Mouse (Mus musculus): ENCODE measurements around the gene Lrmda.
"Not testable (repeated sequence)": the region's sequence is repeated elsewhere in the genome, so short reads cannot be mapped to it uniquely, and the experiment has no call there.

The Lrmda gene

DNA sequence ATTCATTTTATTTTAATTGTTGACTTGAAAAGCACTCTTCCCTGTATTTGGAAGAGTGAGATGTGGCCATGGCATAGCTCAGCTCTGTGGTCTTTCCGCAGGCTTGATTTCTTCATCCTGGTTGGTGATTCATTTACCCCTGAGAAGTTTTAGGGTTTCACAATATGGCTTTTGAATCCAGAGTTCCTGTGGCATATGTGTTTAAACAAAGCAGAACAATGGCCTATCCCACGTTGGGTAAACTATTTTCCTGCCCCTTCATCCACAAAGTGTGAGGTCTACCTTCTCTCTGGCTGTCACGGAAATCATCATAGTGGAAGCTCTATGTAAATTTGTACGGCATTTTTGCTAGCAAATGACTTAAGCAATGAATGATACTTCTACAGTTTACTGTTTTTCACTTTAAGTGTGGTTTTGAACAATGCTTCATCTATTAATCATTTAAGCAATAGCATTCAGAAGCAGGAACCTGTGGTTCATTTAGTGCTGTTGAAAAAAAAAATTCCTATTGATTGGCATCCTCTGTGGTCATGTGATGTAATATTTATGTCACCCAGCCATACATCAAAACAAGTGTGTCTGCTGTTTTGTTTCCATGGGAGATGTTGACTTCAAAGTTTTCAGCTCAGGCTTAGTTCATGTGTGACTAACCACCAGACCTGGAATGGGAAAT is 567.9 kb downstream of the Lrmda start:
- DNase-seq (ENCODE audit: low read depth) = no peak

DNA sequence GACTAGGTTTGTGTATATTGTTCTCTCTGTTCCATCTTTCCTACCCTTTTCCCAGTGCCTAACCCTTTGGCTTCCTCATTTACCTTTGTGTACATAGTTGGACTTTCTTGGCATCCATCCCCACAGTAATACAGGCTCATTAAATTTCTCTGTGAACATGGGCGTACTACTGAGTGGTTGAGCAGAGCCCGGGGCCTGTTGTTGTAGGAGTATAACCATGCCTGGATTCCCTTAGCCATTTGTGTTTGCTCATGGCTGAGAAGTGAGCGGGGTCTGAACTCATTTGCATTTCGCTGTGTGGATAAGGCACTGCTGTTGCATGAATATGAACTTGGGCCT is 568.4 kb downstream of the Lrmda start:
- DNase-seq (ENCODE audit: low read depth) = no peak

DNA sequence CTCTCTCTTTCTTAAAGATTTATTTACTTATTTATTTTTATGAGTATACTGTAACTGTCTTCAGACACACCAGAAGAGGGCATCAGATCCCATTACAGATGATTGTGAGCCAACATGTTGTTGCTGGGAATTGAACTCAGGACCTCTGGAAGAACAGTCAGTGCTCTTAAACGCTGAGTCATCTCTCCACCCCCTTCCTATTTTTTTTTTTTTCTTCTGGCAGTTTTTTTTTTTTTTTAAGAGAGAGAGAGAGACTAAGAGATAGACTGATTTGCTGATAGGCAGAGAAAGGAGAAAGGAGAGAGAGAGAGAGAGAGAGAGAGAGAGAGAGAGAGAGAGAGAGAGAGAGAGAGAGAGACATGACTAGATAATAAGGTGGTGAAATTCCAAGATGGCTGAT is 568.9 kb downstream of the Lrmda start:
- not testable (repeated sequence) for DNase-seq (ENCODE audit: low read depth)

DNA sequence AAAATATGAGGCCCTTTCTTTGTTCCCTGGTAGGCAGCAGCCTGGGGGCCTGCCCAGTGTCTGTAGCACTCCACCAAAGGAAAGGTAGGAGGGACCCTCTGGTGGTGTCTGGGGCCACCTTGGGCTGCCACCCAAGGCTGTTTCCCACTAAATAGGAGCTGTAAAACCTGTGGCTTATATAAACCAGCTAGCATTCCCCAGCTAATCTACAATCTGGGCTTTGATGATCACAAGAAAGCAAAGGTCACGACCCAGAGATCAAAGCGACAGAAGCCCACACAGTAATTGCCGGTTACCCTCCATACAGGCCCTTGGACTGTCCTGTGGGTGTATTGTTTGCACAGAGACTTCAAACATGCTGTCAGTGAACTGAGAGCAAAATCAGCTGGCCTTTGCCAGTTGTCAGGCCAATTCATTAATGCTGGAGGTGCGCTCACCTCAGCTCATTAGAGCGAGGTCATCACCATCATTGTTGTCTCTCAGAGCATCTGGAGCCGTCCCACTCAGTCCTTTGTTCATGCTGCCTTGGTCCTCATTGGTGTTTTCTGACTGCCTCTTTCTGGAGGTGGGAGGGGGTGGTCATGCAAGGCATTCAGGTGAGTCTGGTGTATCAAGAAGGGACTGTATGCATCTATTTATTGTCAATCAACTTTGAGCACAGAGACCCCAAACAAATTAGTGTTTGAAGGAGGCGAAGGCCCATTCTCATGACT is 570.1 kb downstream of the Lrmda start:
- DNase-seq (ENCODE audit: low read depth) = no peak

DNA sequence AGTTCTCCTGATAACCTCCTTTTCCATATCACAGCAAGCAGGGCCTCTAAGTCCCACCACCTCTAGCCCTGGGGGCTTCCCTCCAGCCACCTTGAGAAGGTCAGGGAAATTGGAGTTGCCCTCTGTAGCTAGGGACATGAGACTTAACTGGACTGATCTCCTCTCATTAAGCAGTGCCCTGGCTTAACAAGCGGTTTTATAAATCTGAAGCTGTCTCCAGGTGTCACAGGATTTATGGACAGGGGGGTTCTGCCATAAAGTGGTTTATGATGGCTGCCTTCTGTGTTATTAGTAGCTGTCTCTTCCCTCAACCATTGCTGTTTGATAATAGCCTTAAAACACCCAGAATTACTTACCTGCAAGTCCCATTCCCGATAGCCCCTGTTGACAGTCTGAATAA is 571.7 kb downstream of the Lrmda start:
- no peak for DNase-seq (ENCODE audit: low read depth)

DNA sequence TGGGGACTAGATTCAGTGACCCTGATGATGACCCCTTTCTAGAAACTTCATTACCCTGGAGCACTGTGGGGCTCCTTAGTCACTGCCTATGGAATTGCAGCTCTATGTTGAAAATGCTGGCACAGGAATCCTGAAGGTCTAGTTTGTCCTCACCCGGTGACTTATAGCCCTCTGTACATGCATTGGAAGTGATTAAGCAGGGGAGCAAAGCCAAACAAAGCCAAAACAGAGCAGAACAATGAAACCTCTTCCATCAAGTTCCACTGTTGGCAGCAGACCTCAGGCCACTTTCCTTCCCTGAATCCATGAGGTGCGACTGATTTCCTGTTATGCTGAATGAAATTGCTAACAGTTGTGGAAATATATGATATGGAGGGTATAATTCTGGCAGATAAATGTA is 578.0 kb downstream of the Lrmda start:
- no peak for DNase-seq (ENCODE audit: low read depth)

DNA sequence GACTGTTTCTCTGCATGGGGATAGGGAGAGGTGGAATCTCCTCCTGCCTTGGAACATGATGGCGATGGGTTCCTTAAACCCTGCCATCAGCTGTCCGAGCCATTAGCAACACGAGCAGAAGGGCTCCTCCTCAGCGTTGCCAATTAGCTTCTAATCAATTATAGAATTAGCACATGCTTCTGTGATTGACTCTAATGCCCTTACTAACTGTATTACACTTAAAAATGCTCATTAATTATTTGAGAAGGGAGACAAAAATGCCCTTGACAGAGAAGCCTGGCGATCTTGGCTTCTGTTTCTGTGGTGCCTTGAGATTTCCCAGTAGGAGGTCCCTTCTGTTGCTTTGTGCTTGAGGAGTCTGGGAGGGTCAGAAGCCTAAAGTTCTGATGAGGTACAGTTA is 579.1 kb downstream of the Lrmda start:
- no peak for DNase-seq (ENCODE audit: low read depth)

DNA sequence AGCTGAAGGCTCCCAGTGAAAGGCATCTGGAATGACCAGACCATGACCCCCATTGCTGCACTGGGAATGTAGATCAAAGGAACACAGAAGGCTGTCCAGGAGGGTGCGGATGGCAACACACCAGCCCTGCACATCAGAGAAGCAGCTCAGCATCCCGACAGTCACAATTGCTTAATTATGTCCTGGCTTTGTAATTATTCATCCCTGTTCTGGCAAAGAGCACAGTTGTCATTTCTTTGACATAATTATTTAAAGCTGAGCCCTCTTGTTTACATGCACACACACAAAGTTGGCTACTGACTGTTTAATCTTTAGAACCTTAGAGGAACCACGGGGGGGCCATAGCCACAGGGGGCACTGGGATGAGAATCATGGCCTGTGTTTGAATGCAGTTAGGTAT is 580.7 kb downstream of the Lrmda start:
- no peak for DNase-seq (ENCODE audit: low read depth)

DNA sequence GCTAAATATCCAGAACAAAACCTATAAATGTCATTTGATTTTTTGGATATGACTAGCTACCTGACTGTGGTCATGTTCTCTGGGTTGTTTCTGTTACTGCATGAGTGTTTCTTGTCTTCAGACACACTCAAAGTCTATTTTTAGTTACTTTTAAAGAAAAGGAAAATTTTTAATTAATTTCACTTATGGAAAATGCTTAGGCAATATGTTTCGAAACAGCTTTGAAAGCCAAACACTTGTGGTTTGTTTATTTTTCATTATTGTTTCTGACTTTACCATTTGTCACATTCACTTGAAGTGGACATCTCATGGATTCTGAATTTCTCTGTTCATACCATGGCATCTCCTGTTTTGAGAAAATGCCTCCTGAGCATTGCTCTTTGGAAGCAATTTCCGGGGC is 582.8 kb downstream of the Lrmda start:
- DNase-seq (ENCODE audit: low read depth) = no peak

DNA sequence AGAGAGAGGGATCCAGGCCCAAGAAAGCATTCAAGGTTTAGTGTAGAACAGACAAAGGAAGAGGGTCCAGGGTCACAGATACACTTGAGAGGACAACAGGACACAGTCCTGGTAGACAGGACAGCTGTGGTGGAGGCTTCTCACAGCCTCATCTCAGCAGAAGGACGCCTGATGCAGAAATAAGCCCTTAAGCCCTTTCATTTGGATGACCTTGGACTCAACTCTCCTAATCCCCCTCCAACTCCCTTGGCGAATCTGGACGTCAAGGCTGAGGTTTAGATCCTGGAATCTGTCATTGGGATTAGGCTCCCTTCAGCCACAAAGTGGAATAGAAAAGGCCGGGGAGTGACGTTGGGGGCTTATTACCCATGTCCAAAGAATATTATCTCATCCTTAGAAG is 589.1 kb downstream of the Lrmda start:
- DNase-seq (ENCODE audit: low read depth) = no peak

DNA sequence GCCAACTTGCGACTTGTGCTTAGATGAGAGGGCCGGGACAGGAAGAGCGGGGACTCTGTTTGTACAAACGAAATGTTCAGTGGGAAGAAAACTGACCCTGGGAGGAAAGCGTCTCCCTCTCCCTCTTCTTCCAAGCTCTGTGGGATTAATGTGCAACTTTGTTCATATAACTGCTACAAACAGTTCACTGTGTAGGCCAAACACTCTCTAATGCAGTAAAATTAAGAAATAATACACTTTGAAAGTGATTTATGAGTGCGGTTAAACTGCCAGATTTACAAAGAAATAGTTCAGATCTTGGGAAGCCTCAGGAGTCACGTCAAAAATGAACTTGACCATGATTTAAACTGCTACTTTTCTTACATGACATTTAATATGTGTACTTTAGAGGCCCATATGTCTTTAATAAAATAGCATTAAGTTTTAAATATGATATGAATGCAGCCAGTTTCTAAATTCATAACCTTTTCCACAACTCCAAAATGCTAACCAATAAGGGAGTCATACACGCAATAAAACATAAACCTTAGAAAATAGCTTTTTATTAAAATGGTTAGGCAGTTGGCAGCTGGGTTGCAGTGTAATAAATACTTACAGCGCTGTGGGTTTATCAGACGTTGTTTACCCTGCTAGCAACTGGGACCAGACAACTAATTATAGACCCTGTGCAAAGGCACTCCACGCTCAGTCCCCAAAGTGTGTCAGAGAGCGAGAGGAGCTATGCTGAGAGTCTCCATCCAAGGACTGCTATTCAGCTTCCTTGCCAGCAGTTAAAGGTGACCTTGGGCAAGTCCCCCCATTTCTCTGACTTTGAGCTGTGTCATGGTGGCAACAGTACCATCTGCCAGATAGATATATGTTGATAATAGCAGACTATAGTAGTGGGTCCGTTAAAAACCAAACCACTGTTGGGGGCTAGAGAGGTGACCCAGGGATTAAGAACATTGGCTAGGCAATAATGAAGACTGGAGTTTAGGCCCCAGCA is 590.0 kb downstream of the Lrmda start:
- DNase-seq (ENCODE audit: low read depth) = no peak

DNA sequence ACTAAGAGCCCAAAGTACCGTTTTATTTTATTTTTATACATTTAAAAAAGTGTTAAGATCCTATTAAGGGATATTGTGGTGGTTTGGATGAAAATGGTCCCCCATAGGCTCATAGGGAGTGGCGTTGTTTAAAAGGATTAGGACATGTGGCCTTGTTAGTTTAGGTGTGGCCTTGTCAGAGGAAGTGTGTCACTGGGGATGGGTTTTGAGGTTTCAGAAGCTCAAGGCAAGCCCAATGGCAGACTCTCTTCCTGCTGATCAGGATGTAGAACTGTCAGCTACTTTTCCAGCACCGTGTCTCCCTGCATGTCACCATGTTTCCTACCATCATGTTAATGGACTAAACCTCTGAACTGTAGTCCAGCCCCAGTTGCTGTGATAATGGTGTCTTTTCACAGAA is 591.5 kb downstream of the Lrmda start:
- no peak for DNase-seq (ENCODE audit: low read depth)

DNA sequence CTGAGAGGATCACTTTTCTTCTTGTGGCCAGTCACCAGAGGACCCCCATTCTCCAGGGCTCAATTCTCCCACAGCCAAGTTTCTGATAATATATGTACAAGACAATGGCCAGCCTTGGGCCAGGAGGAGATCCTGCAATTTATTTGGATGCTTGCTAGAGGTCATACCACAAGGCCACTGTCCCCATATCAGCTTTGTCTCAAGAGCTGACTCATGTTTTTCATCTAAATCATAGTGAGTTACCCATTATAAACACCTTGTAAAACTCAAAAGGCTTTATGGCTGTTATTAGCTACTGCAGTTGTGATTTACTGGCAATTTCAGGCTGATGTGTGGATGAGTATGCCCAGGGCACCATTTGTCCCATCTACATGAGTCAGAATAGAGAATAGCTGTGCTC is 600.7 kb downstream of the Lrmda start:
- no peak for DNase-seq (ENCODE audit: low read depth)

DNA sequence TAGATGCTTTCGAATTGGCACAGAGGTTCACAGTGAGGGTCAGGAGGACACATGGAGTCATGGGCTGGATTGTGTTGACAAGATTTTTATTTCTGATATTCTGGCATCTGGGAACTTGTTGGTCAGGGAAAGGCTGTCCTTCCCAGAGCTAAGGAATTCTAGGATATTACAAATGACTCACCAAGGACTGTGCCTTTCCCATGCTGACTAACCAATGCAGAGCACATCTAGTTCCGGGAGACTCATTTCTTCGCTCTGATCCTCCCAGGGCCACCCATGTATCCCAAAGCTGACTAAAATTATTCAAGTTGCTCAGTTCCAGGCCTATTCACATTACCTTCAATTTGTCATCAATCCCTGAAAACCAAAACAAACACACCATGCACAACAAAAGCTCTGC is 602.4 kb downstream of the Lrmda start:
- no peak for DNase-seq (ENCODE audit: low read depth)

DNA sequence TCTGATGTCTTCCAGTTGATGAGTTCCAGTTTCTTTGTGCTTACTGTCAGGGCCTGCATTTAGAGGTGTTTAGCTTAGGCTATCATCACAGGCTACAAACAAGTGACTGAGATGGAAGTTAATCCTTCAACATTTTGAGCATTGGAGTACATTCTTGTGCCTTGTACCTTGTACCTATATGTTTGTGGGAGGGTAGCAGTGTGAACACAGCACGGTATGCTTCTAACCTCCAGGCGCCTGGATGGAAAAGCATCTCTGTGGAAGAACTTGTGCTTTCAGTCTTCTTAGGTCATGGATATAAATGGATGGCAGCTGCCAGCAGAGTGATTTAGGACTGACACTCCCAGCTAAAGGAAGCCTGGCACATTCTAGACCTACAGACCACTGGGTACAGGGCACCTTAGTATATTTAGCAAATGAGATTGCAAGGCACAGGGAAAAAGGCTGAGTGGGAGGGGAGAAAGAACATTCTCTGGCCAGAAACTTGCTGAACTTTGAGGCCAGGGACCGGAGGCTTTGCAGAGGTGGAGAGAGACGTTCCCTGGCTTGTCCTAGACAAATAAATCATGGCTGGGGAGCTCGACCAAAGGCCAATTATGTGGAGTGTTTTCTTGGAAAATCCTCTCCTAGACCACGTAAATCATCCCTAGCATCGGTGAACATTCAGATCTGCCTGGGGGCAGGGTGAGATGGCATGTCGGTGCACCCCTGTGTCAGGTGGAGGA is 607.8 kb downstream of the Lrmda start:
- no peak for DNase-seq (ENCODE audit: low read depth)

DNA sequence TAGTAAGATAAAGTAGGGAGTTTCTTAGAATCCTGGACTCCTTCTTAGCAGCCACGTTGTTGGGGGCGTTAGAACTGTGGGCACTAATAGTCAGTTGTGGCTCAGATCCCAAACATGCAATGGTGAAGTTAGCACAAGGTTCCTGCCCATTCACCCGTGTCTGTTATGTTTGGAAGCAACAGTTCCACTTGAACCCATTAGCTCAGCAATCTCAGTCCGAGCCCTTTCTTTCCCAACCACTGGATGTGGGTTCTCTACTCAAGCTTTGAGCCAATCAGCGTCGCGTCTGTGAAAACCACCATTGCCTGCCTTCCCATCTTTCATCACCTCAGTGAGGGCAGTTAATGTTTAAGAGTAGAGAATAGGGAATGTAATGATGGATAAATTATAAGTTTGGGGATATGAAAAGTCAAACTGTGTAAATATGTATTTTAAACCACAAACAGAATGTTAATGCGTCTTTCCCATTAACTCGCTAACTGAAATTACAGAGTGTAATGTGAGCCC is 610.9 kb downstream of the Lrmda start:
- no peak for DNase-seq (ENCODE audit: low read depth)

DNA sequence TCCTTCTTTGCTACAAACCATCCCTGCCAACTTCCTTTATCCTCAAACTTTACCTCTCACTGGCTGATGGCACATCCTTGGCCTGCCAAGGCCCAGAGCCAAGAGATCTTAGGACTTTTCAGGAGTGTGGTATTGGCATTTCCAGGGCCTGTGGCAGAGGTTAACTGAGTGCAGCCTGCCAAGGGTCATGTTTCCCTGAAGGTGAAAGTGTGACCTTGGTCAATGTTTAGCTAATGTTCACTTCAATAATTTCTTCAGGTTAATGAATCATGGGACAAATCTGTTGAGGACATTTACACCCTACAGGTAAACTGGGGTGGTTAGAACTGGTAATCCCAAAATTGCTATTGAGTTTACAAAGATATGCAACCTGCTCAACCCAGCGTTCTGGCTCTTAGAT is 614.1 kb downstream of the Lrmda start:
- no peak for DNase-seq (ENCODE audit: low read depth)

DNA sequence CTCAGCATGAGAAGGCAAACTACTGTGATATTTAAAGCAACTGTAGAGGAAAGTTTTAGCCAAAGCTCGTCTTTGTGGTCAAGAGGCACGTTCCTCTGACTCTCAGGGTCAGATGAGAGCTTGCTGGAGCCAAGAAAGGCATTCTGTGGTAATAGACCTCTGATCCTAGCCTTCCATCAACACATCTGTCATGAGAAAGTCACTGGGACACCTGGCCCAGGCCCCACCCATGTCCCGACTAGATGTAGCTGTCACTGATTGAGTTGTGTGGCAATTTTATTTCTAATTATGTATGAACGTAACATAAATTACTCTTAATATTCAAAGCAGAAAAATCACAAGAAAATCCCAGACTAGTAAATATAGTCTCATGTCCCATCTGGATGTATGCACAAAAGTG is 624.0 kb downstream of the Lrmda start:
- no peak for DNase-seq (ENCODE audit: low read depth)

DNA sequence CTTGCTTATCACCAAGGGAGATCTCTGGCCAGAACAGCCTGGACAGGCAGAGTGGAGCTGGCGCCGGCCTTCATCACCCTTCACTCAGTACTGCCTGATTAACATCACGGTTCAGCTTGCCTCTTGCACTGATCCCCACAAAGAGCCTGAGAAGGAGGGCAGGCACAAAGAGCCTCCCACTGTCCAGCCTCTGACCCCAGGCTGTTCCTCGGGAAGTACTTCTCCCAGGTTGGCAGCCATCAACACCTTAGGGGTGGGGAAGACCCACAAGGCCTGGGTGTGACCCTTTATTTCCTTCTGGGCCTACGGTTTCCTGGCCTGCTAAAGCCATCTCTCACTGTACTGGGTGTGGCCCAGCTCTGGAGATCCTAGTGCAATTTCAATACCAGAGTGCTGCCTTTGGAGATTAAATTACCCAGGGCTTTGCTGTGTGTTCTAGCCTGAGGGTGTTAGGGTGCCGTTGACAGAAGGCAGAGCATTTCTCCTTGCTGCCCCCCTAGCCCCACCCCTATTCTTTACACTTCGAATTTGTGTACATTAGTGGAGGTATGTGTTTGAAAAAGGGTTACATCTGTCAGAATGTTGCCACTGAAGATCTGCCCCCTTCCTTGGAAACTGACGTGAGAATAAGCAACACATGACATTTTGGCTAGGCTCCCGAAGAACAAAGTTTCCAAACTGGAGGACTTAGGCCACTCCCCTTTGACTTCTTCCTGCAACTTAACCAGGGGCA is 628.5 kb downstream of the Lrmda start:
- DNase-seq (ENCODE audit: low read depth) = no peak

DNA sequence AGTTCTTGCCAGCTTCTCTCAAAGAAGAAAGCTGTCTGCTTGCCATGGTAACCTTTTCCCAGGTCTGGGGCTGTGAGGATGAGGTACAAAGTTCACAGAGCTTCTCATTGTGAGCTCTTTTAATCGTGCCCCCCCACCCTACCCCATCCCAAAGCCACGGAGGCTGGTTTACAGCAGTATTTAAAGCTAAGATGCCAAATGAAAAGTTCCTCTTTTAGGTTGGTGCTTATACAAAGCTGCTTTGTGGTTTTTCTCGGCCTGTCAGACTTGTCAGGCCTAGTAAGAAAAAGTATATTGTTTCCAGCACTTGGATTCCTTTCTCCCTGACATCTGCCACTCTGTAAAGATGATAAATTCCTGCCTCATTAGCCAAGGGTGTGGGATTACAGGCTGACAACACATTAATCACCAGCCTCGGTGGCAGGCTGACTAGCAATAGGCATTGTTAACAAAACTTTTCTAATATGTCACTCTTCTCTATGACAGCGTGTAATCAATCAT is 629.9 kb downstream of the Lrmda start:
- no peak for DNase-seq (ENCODE audit: low read depth)
